Mouse (Mus musculus) kidney, adult 2 months (tissue): Measurements from ENCODE around the gene Zbtb11. TPM values are rescaled to one million over a fixed set of nuclear protein-coding genes. Genes with fewer than 3 reads are reported as not detected.

ENCODE experiments used
- DNase-seq: peaks from one replicate; pipeline ENCODE4 v3.0.0; 2021
- H3K27ac ChIP-seq: fragments of 200-500 bp; 2 replicates; pipeline ENCODE4 v1.5.1; 2012; ENCODE audit warnings: low read depth, low read length, control low read depth, inconsistent platforms; ENCODE audit not compliant: insufficient read depth
- H3K27me3 ChIP-seq: fragments of 200-500 bp; replicated peaks from 2 replicates; pipeline ENCODE4 v1.6.1; 2012; ENCODE audit warnings: mild to moderate bottlenecking, moderate library complexity, low read length, inconsistent platforms; ENCODE audit not compliant: control insufficient read depth, insufficient read depth
- H3K36me3 ChIP-seq: fragments of 200-500 bp; 2 replicates; pipeline ENCODE4 v1.6.1; 2012; ENCODE audit warnings: mild to moderate bottlenecking, moderate library complexity, low read length, inconsistent platforms; ENCODE audit not compliant: control insufficient read depth, insufficient read depth
- H3K4me1 ChIP-seq: fragments of 200-500 bp; 2 replicates; pipeline ENCODE4 v1.6.1; 2011; ENCODE audit warnings: low read length; ENCODE audit not compliant: control insufficient read depth, insufficient read depth
- H3K4me3 ChIP-seq: fragments of 200-500 bp; 2 replicates; pipeline ENCODE4 v1.5.1; 2011; ENCODE audit warnings: mild to moderate bottlenecking, low read depth, low read length, control low read depth; ENCODE audit not compliant: insufficient read depth
- CTCF ChIP-seq: fragments of 200-500 bp; conservative IDR thresholded peaks from 2 replicates; pipeline ENCODE4 v1.5.1; 2011; ENCODE audit warnings: low read depth, mild to moderate bottlenecking, control low read depth, low read length, moderate library complexity, mixed read lengths; ENCODE audit not compliant: insufficient read depth, insufficient read length
- POLR2A ChIP-seq: fragments of 200-500 bp; IDR thresholded peaks from one replicate; pipeline ENCODE4 v1.6.1; 2011; ENCODE audit warnings: low read depth, low read length, control low read depth
- WGBS: fragments of 180-500 bp; shearing (Covaris S2); methylation state at CpG from one replicate; pipeline ENCODE4 v1.1.7; 2018; 5-methylcytosine and 5-hydroxymethylcytosine counted together
- polyA plus RNA-seq: library from polyadenylated mRNA; depleted of rRNA; stranded (reverse); fragments of >200 nt; gene quantifications from 2 replicates; pipeline ENCODE4 v1.2.3, GENCODE M21; 2012

Gene Zbtb11
- polyA plus RNA-seq, 1 experiment, result 3.2 TPM

DNA sequence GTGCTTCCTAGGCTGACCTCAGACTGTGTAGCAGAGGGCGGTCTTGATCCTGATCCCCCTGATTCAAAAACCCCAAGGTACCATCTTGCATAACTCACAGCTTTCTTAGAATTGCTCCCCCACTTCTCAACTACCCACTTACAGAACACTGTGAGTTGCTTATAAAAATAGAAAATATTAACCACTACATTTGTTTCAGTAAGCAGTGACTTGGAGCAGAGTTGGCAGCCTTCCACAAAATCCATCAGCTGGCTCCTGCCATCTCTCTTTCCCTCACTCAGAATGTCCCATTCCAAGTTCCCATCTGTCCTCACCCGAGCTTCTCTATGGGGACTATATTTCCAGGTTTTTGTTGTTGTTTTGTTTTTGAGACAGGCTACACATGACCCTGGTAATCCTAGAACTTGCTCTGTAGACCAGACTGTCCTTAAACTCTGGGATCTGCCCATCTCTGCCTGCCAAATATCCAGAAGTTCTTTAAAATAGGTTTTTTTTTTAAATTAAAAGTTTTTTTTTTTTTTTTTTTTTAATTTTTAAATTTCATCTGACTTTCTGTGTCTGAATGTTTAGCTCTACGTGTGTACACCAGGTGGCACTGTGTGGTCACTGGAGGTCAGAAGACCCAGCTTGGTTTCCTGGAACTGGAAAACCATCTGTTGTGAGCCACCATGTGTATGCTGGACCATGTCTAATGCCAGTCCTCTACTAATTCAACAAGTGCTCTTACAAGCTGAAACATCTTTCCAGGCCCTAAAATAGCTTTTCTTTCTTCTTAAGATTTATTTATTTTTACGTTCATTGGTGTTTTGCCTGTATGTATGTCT is 9.3 kb upstream of the Zbtb11 start:
- H3K36me3 ChIP-seq, result no peaks in the 10 kb centered on the region; the same call in 1 of the 2 replicates
- DNase-seq, result peak; percentile 61
- H3K27ac ChIP-seq, result no peak overlapping the region
- peaks cover 5% of the 10 kb centered on the region; the same call in 1 of the 2 replicates for H3K4me1 ChIP-seq
- no peak overlapping the region for H3K4me3 ChIP-seq
- TF ChIP-seq CTCF, result peak; percentile 63
- no peak for TF ChIP-seq POLR2A
- no peaks in the 10 kb centered on the region for H3K27me3 ChIP-seq
- WGBS, result 55% methylated on average over 4 of the region's 4 CpGs

GRCm38 (mm10) chr16:55966212-55966871 is 7.3 kb upstream of the Zbtb11 start, which contains the start of gene Rpl24:
TSS of gene Rpl24 (plus strand) at chr16:55966275.
- peak; percentile 97 for DNase-seq
- H3K36me3 ChIP-seq, result peaks cover 6% of the 10 kb centered on the region

DNA sequence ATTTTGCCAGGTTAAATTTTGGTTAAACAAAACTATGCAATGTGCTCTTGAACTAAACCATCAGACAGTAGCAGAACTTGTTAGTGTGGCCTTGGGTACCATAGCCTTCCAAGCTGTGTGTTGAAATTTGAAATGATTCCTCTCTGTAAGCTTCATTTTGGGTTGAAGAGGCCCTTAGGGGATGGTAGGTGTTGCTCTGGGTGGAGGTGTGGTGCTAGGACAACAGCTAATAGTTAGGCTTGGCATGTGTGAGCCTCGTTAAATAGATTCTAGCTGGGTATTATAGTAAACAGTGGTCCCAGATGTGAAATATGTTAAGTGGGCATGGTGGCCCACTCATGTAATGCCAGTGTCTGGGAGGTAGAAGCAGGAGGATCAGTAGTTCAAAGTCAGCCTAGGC is 6.5 kb upstream of the Zbtb11 start:
- H3K27ac ChIP-seq, result no peak overlapping the region
- DNase-seq, result no peak
- 15% methylated on average over 1 of the region's 1 CpGs for WGBS

More at GRCm38 (mm10) chr16:55966212-55966871, 7.3 kb upstream of the Zbtb11 start, which contains the start of gene Rpl24:
- H3K27ac ChIP-seq, result peak within 1 kb of the TSS; percentile 93
- no peaks in the 10 kb centered on the region for H3K27me3 ChIP-seq
- H3K4me3 ChIP-seq, result peak within 1 kb of the TSS; percentile 99
- no peak for TF ChIP-seq POLR2A
- no peak for TF ChIP-seq CTCF
- H3K4me1 ChIP-seq, result peaks cover 5% of the 10 kb centered on the region; the same call in 1 of the 2 replicates
- whole genome bisulfite sequencing, result under 1% methylated on average over 42 of the region's 42 CpGs

DNA sequence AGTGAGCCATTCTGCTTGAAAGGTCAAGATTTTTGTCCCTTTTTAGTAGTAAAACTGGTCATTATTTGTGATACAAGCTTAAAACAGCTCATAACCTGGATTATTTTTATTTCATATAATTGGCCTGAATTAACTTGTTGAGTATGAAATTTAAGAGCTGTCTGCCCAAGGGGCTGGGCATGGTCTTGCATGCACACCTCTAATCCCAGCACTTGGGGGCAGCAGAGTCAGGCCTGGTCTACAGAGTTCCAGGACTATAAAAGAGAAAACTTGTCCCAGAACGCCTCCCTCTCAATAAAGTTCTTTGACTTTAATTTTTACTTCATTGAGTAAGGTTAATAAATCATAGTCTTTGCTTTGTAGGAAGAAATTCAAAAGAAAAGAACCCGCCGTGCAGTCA is 4.5 kb upstream of the Zbtb11 start:
- DNase-seq, result peak; percentile 50
- WGBS, result 47% methylated on average over 3 of the region's 3 CpGs

More for the DNA sequence above, 6.5 kb upstream of the Zbtb11 start:
- peak overlapping the region; percentile 37 for H3K4me3 ChIP-seq
- H3K36me3 ChIP-seq, result peaks cover 11% of the 10 kb centered on the region
- H3K4me1 ChIP-seq, result peaks cover 5% of the 10 kb centered on the region; the same call in 1 of the 2 replicates
- TF ChIP-seq POLR2A (no peak), CTCF (no peak)
- H3K27me3 ChIP-seq, result no peaks in the 10 kb centered on the region

GRCm38 (mm10) chr16:55970416-55970815 is 3.3 kb upstream of the Zbtb11 start:
- Histone ChIP-seq H3K36me3 (peaks cover 11% of the 10 kb centered on the region), H3K4me1 (peaks cover 8% of the 10 kb centered on the region; the same call in 1 of the 2 replicates), H3K4me3 (no peak overlapping the region), H3K27me3 (no peaks in the 10 kb centered on the region), H3K27ac (no peak overlapping the region)
- TF ChIP-seq POLR2A (no peak), CTCF (no peak)
- no peak for DNase-seq
- WGBS, result 89% methylated on average over 5 of the region's 5 CpGs

More for the DNA sequence above, 4.5 kb upstream of the Zbtb11 start:
- no peak overlapping the region for H3K4me3 ChIP-seq
- H3K27ac ChIP-seq, result no peak overlapping the region
- TF ChIP-seq POLR2A (no peak), CTCF (peak; percentile 62)
- H3K27me3 ChIP-seq, result no peaks in the 10 kb centered on the region
- H3K36me3 ChIP-seq, result peaks cover 11% of the 10 kb centered on the region
- H3K4me1 ChIP-seq, result peaks cover 8% of the 10 kb centered on the region; the same call in 1 of the 2 replicates

DNA sequence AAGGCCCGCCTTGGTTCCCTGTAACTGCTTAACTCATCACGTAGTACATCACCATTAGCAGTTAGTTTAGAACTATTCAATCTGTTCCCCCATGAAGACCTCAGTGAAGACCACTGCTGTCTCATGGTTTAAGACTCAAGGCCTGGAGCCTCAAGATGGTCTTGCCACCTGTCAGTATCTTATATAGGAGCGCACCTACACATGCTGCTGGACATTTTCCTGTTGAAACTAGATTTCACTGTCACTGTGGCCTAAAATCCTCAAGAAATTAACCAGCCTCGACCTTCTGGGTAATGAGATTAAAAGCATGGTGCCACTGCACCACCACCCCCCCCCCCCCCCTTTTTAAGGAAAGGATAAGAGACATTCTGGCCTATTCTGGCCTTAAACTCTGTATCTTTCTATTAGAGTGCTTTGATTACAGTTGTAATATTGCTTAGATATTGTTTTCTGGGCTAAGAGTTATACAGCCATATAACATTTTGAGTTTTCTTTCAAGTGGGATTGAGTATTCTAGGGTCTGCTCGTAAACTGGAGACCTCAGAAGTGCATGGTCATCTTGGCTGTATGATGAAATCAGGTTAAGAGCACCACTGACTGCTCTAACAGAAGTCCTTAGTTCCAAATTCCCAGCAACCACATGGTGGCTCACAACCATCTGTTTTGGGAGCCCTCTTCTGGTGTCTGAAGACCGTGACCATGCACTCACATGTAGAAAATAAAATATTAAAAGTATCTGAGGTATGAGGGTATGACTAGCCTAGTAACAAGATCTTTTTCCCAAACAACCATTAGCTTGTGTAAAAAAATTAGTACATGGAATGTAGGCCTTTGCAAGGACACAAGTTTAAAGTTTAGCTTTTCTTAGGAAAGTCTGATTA is 1.7 kb upstream of the Zbtb11 start:
- Histone ChIP-seq H3K27me3 (no peaks in the 10 kb centered on the region), H3K36me3 (peaks cover 11% of the 10 kb centered on the region), H3K4me3 (no peak overlapping the region), H3K4me1 (peaks cover 8% of the 10 kb centered on the region; the same call in 1 of the 2 replicates), H3K27ac (no peak overlapping the region)
- WGBS, result 79% methylated on average over 6 of the region's 6 CpGs
- TF ChIP-seq CTCF, result no peak
- TF ChIP-seq POLR2A, result no peak
- DNase-seq, result no peak
